Mouse (Mus musculus) cerebellum, postnatal 25 days (tissue): ENCODE measurements around the gene Nek6.

Experiments
- DNase-seq, 2 experiments: peaks; one replicate each; pipeline ENCODE4 v3.0.0; 2021; ENCODE audit warnings: mixed read lengths in 2 of 2

Gene Nek6

DNA sequence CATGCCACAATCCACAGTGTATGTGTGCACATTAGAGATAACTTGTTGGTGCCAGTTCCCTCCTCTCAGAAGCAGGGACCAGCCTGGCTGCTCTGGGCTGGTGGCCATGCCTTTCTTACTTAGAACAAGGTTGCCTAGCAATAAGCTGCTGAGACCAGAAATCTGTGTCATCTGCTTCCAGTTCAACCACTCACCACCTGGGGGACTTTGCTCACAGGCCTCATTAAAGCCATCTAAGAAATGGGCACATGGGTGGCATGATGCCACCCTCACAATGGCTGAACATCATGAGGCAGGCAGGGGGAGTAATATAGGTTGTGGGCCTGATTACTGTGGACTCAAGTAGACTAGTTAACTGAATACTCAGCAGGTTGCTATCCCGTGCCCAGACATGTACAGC is 1.3 kb upstream of the Nek6 start:
- DNase-seq, result peak; percentile 60

- DNase-seq, result peak; percentile 48 to 70
Observed at GRCm38 (mm10) chr2:38512308-38513182, 1.1 kb downstream of the Nek6 start.

- no peak for DNase-seq
Observed at GRCm38 (mm10) chr2:38513183-38513529, 1.7 kb downstream of the Nek6 start.

DNA sequence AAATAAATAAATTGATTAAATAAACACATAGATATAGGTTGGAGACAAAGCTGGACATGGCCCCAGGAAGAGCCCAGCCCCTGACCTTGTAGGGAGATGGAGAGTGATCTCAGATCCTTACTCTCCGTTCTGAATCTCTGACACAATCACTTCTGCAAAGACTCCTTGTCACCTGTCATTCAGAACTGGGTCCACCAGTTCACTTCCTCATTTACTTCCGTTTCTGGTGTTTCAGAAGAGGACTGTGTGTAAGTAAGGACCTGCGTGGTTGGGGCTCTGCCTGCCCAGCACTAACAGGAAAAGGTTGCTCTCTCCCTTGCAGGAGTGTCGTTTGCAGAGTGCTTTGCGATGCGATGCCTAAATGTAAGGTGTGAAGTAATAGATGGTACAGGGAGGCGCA is 3.0 kb downstream of the Nek6 start:
- DNase-seq, result peak in 1 of 2 experiments; percentile 11

- peak in 1 of 2 experiments; percentile 13 for DNase-seq
Observed at GRCm38 (mm10) chr2:38515446-38515845, 4.0 kb downstream of the Nek6 start.

- no peak for DNase-seq
Observed at GRCm38 (mm10) chr2:38516471-38516870, 5.0 kb downstream of the Nek6 start.

- peak in 1 of 2 experiments; percentile 9 for DNase-seq
Observed at GRCm38 (mm10) chr2:38517045-38517444, 5.6 kb downstream of the Nek6 start.

DNA sequence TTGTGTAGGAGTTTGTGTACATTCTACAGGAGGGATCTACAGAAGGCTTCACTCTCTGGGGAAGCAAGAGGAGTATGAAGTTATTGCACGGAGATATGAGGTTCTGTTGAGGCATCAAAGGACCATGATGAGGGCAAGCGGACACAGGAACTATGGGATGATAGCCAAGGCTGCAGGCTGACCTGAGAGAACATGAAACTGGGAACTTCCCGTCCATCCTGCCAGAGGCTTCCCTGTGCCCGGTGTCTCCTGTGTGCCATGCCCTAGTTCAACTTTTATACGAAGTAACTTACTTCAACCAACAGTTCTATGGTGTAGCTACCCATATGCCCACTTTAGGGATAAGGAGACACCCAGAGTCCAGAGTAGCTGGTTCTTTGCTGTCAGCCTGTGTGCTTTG is 7.3 kb downstream of the Nek6 start:
- no peak for DNase-seq

- DNase-seq, result no peak
Observed at GRCm38 (mm10) chr2:38519934-38520333, 8.5 kb downstream of the Nek6 start.

DNA sequence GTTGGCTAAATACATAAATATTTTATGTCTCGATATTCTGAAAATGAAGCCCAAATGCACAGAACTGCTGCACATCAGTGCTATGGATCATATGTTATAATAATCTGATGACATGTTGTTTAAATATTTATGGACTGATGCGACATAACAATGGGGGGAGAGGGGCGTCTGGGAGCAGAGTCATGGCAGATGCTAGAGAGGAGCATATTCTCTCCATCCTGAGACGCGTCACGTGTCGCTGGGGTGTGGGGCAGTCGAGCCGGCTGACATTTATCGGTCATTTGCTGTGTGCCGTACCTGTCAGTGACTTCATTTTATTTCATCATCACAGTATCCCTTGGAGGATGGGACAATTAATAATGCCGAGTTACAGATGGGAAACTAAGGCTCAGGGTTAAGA is 10.2 kb downstream of the Nek6 start:
- no peak for DNase-seq

DNA sequence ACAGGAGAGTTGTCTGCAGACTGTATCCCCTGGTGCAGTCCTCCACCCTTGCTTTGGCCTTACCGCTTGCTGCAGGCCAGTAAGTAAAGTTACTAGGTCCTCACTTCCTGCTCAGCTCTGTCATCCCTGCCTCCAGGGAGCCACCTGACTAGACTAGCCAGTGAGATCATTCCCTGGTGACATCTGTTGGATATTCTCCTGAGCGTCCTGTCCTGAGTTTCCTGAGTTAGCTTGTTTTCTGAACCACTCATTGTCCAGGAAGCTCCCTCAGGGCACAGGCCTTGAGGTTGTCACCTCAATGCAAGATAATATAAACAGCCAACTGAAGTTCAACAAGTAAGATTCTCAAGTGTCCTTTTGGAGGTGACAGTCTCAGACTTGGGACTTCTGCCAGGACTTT is 10.9 kb downstream of the Nek6 start:
- no peak for DNase-seq

DNA sequence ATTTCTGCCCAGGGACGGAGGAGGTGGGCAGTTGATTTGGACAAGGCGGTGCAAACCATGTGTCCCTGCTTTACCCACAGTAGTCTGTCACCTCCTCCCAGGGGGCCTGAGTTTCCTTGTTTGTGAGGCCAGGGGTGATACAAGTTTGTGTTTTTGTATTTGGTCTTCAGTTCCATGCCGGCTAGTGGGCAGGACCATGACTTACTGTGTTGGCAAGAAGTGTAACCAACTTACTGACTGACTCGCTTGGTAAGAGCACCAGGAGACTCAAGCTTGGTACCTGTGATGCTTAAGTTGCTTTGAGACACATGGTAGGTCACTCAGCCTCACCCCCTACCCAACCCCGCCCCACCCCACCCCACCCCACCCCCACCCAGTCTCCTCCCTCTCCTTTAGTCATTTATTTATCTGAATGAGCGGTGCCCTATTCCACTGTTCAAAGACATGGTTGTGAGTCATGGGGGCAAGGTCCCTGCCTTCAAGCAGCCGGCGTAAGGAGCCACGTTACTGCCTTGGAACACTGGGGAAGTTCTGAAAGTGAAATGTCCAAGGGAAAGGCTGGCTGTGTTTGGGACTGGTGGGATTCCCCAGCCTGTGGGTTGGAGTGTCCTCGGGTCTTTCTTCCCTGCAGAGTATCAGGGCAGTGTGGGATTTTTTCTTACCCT is 12.5 kb downstream of the Nek6 start:
- no peak for DNase-seq

DNA sequence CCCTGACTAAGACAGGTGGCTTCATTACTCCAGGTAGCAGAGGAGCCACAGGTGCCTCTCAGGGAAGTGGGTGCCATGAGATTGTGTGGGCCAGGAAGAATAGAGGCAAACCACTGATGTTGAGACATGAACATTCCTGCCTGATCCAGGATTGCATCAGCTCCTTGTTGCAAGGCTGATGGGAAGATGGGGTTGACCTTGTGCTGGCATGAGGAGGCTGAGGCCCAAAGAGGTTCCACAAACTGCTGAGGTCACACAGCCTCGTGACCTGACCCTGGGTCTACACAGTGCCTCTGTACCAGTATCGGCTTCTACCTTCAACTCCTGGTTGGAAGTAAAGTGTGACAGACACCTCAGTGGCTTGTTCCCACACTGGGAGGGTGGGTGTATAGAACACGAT is 13.6 kb downstream of the Nek6 start:
- DNase-seq, result no peak

DNA sequence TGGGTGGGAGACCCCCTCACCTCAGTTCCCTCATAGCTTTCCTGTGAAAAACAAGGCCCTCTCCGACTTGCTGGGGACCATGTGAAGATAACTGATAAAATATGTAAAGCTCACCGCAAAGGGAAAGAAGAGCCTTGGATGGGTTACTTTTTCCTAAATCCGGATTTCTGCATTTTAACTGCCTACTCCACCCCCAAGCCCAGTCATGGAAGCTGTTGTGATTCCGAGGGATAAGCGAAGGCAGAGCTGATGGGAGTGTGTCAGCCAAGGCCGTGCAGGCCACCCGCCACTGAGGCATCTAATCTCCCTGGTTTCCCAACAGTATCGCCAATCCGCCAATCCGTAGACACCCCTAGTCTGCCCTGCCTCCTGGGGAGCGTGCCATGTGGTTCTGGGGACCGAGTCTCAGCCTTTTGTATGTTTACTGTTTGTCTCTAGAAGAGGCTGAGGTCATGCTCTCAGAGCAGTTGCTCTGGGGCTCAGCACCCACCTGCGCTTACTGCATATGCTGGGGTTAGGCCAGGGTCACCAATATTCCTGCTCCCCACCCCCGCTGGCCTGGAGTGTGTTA is 18.2 kb downstream of the Nek6 start:
- DNase-seq, result no peak

DNA sequence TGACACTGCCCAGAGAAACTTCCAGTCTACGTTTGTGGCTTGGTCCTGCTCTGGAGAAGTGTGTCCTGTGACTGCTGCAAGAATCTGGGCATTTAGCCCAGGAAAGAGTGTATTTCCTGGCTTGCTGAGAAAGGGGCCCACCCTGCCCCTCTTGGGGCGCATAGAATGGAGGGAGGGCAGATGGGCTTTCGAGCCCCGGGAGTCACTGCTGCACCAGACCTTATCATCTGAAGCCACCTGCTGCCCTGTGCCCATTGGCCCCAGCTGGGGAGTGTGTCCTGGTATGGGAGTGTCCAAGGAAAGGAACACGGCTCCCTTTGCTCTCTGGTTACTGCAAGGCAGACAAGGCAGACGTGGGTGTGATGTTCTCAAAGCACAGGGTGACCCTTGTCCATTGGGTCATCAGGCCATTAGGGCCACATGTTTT is 19.5 kb downstream of the Nek6 start:
- peak in 1 of 2 experiments; percentile 25 for DNase-seq

- peak in 1 of 2 experiments; percentile 27 for DNase-seq
Observed at GRCm38 (mm10) chr2:38533322-38533721, 21.9 kb downstream of the Nek6 start.

- DNase-seq, result no peak
Observed at GRCm38 (mm10) chr2:38533767-38534166, 22.3 kb downstream of the Nek6 start.

DNA sequence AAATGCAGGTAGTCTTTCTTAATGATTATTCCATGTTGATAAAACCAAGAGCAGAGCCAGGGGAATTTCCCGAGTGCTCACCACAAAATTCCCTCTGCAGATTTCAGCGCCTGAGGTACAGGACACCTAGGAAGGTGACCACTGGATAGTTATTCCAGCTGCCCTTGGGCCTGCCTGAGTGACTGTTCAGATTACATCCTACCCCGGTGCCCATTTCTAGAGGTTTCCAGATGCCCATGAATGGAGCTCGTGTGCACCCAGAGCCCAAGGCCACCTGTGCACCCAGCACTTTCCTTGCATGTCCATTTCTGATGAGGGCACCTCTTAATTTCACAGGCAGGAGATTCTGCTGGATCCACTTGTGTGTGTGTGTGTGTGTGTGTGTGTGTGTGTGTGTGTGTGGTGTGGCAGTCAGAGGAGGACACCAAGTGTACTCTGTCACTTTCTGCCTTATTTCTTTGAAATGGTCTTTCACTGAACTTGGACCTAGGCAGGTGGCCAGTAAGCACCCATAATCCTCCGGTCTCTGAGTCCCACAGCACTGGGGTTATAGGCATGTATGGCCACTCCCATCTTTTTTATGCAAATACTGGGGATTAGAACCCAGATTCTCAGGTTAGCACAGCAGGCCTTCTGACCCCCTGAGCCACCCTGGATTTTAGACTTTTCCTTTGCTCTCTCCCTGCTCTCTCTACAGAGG is 22.9 kb downstream of the Nek6 start:
- no peak for DNase-seq

DNA sequence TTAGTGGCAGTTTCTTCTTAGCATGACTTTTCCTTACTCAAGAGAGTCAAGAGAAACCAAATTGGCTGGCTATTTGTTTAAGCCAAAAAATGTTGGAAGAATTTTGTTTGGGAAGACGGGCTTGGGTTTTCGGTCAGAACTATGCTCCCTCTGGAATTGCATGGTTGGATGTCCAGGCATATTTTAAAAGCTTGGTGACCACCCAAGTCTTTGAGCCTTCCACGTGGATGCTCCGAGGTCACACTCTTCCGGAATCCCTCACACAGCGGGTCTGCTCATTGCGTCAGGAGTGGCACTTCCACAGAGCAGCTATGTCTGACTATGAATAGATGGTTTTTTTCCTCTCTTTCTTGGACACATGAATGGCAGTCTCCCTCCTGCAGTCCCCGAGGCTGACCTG is 23.6 kb downstream of the Nek6 start:
- DNase-seq, result no peak

- no peak for DNase-seq
Observed at GRCm38 (mm10) chr2:38535521-38536220, 24.2 kb downstream of the Nek6 start.

DNA sequence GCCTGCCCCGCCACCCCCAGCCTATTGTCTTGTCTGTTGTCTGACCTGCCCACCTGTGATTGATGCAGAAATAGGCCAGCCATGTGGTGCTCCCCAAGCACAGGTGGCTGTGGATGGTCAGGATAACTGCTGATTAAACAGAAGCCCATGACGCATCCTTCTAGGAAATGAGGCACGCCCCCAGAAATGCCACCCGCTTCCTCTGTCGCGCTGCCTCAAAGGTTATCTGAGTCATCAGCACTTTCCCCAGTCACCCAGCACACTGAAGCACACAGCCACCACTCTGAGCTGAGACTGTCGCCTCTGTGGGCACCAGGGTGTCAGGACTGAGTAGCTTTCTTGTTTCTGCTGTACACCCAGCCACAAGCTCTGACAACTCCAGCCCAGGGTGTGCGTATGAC is 24.9 kb downstream of the Nek6 start:
- DNase-seq, result peak; percentile 77 to 86

GRCm38 (mm10) chr2:38539677-38540076 is 28.2 kb downstream of the Nek6 start:
- DNase-seq, result peak; percentile 97

- peak; percentile 48 to 61 for DNase-seq
Observed at GRCm38 (mm10) chr2:38540666-38541065, 29.2 kb downstream of the Nek6 start.
